ENCODE assay signal across 8 mouse cellular contexts in genomic region chr10:9754893-9755541, GRCm38 (mm10).
A peak's percentile ranks its signal among the peaks of the same experiment; 100 is the strongest.
DNase-seq lines count a peak whose midpoint lies in the region; ATAC-seq and TF ChIP-seq lines count a peak whose summit lies in the region.

No protein-coding gene starts in this region.

- H3K9me3 ChIP-seq in G1E (replicated peaks), result no peaks in the 10 kb centered on the region

- no peak overlapping the region for H3K4me3 ChIP-seq in G1E (ENCODE audit: low read depth, low read length)
- H3K4me3 ChIP-seq in lung, adult 2 months (replicated peaks; ENCODE audit: extremely low read depth, low read depth, low read length), result no peak overlapping the region

- ATAC-seq in G1E (ENCODE audit: extremely low read depth, insufficient number of reproducible peaks, low FRiP score, poor library complexity, severe bottlenecking), result no peak
- no peak for ATAC-seq in monocyte, adult 5-6 weeks (replicated peaks; ENCODE audit: insufficient number of reproducible peaks, low FRiP score, low TSS enrichment, poor library complexity, severe bottlenecking)

- H3K4me1 ChIP-seq in G1E (ENCODE audit: insufficient read depth, low read depth, low read length), result no peaks in the 10 kb centered on the region
- no peaks in the 10 kb centered on the region for H3K4me1 ChIP-seq in lung, adult 2 months (ENCODE audit: control insufficient read depth, insufficient read depth, low read length)

- DNase-seq in CD4-positive helper T cell, adult 2 months (ENCODE audit: low read depth, low spot score), result peak; percentile 11
- no peak for DNase-seq in G1E (ENCODE audit: low spot score)
- DNase-seq in cerebellum, adult 8-10 months, result peak; percentile 34
- DNase-seq in frontal cortex, adult 2 months (ENCODE audit: extremely low spot score in 1 of 2, low spot score in 1 of 2), result peak; percentile 66 to 93
- peak; percentile 50 to 85 for DNase-seq in kidney, postnatal 36 days
- peak; percentile 52 for DNase-seq in lung, adult 2 months
- peak; percentile 68 for DNase-seq in retina, postnatal 1 day

- no peaks in the 10 kb centered on the region for H3K27me3 ChIP-seq in G1E (ENCODE audit: insufficient read depth, low read length)

- peaks cover 10% of the 10 kb centered on the region for H3K36me3 ChIP-seq in G1E (replicated peaks)

- peak; percentile 8; the same call in 1 of the 2 replicates for TF ChIP-seq CTCF in G1E (IDR thresholded peaks at IDR 0.05; ENCODE audit: low read depth, low read length)
- peak; percentile 28; the same call in 1 of the 2 replicates for TF ChIP-seq CTCF in lung, adult 2 months (IDR thresholded peaks at IDR 0.05; ENCODE audit: insufficient read depth, low read length)

- no peak for TF ChIP-seq POLR2A in lung, adult 2 months (IDR thresholded peaks at IDR 0.05; ENCODE audit: borderline replicate concordance, extremely low read depth, low read depth, low read length)

- whole genome bisulfite sequencing in lung, adult 2 months, result 50% methylated on average over 3 of the region's 3 CpGs
